Mouse (Mus musculus) hindbrain, embryonic 11.5 days (tissue): Measurements from ENCODE around the gene Zfp950. TPM values are rescaled to one million over a fixed set of nuclear protein-coding genes. Genes with fewer than 3 reads are reported as not detected.

ENCODE experiments used
- ATAC-seq: fragments of 200-750 bp; cut with Nextera tagmentation; 2 replicates; pipeline ENCODE4 v1.8.0; 2017; ENCODE audit warnings: mild to moderate bottlenecking, moderate TSS enrichment, moderate library complexity; ENCODE audit not compliant: low FRiP score
- DNase-seq: peaks from one replicate; pipeline ENCODE4 v3.0.0-alpha.2; 2015; ENCODE audit warnings: low spot score
- H3K27ac ChIP-seq: fragments of 300-500 bp; sonication (generic); 2 replicates; pipeline ENCODE4 v1.5.1; 2014; ENCODE audit warnings: mild to moderate bottlenecking, low read depth, low read length
- H3K27me3 ChIP-seq: fragments of 300-500 bp; sonication (generic); 2 replicates; pipeline ENCODE4 v1.6.1; 2014; ENCODE audit warnings: mild to moderate bottlenecking, low read length, moderate library complexity, mixed read lengths; ENCODE audit not compliant: control insufficient read depth, insufficient read depth
- H3K36me3 ChIP-seq: fragments of 300-500 bp; sonication (generic); 2 replicates; pipeline ENCODE4 v1.6.1; 2014; ENCODE audit warnings: mild to moderate bottlenecking, low read length, moderate library complexity, mixed read lengths; ENCODE audit not compliant: control insufficient read depth, insufficient read depth
- H3K4me1 ChIP-seq: fragments of 300-500 bp; sonication (generic); replicated peaks from 2 replicates; pipeline ENCODE4 v1.6.1; 2014; ENCODE audit warnings: low read length, mixed read lengths; ENCODE audit not compliant: control insufficient read depth, insufficient read depth
- H3K4me2 ChIP-seq: fragments of 300-500 bp; sonication (generic); replicated peaks from 2 replicates; pipeline ENCODE4 v1.6.1; 2014; ENCODE audit warnings: mild to moderate bottlenecking, low read depth, low read length
- H3K4me3 ChIP-seq: fragments of 300-500 bp; sonication (generic); 2 replicates; pipeline ENCODE4 v1.5.1; 2014; ENCODE audit warnings: low read depth, low read length
- H3K9ac ChIP-seq: fragments of 300-500 bp; sonication (generic); 2 replicates; pipeline ENCODE4 v1.6.1; 2014; ENCODE audit warnings: low read depth, low read length
- H3K9me3 ChIP-seq: fragments of 300-500 bp; sonication (generic); 2 replicates; pipeline ENCODE4 v1.6.1; 2016; ENCODE audit warnings: low read length; ENCODE audit not compliant: control insufficient read depth
- WGBS: fragments of 180-500 bp; shearing (Covaris S2); extraction: QIAGEN DNeasy Blood & Tissue Kit; methylation state at CpG from one replicate; pipeline ENCODE4 v1.1.7; 2014; 5-methylcytosine and 5-hydroxymethylcytosine counted together
- polyA plus RNA-seq: library from polyadenylated mRNA; unstranded; fragments of >200 nt; fragmentation: Nextera tagmentation; extraction: Ambion mirVana; gene quantifications from 2 replicates; pipeline ENCODE4 v1.2.1, GENCODE M21; 2014

Zfp950 gene
- polyA plus RNA-seq, 1 experiment from 2014 or later: 31.5 TPM

GRCm38 (mm10) chr19:61080251-61080749 is 60.3 kb downstream of the Zfp950 start:
- H3K36me3 ChIP-seq: no peaks in the 10 kb centered on the region
- no peak overlapping the region for H3K27ac ChIP-seq
- H3K4me3 ChIP-seq: no peak overlapping the region
- H3K4me1 ChIP-seq: no peaks in the 10 kb centered on the region
- WGBS: 92% methylated on average over 5 of the region's 5 CpGs
- H3K27me3 ChIP-seq: no peaks in the 10 kb centered on the region
- H3K4me2 ChIP-seq: no peak overlapping the region
- no peak for DNase-seq
- H3K9ac ChIP-seq: no peak overlapping the region
- no peaks in the 10 kb centered on the region for H3K9me3 ChIP-seq
- no peak for ATAC-seq

- no peak overlapping the region for H3K9ac ChIP-seq
- H3K27me3 ChIP-seq: no peaks in the 10 kb centered on the region
- no peak for DNase-seq
- H3K4me1 ChIP-seq: no peaks in the 10 kb centered on the region
- 91% methylated on average over 3 of the region's 3 CpGs for WGBS
- H3K4me2 ChIP-seq: no peak overlapping the region
- no peak overlapping the region for H3K27ac ChIP-seq
- H3K9me3 ChIP-seq: no peaks in the 10 kb centered on the region
- no peak overlapping the region for H3K4me3 ChIP-seq
- H3K36me3 ChIP-seq: no peaks in the 10 kb centered on the region
- ATAC-seq: no peak
Measured at GRCm38 (mm10) chr19:61078622-61079021, 62.0 kb downstream of the Zfp950 start.

GRCm38 (mm10) chr19:61065011-61065410 is 75.6 kb downstream of the Zfp950 start:
- WGBS: 86% methylated on average over 1 of the region's 1 CpGs
- H3K9ac ChIP-seq: no peak overlapping the region
- H3K4me3 ChIP-seq: no peak overlapping the region
- ATAC-seq (no peak), DNase-seq (no peak)
- no peak overlapping the region for H3K27ac ChIP-seq
- H3K4me1 ChIP-seq: no peaks in the 10 kb centered on the region
- no peaks in the 10 kb centered on the region for H3K9me3 ChIP-seq
- H3K36me3 ChIP-seq: no peaks in the 10 kb centered on the region
- no peak overlapping the region for H3K4me2 ChIP-seq
- no peaks in the 10 kb centered on the region for H3K27me3 ChIP-seq

GRCm38 (mm10) chr19:61064386-61064785 is 76.3 kb downstream of the Zfp950 start:
- Histone ChIP-seq H3K4me3 (no peak overlapping the region), H3K27me3 (no peaks in the 10 kb centered on the region), H3K4me1 (no peaks in the 10 kb centered on the region), H3K4me2 (no peak overlapping the region), H3K27ac (no peak overlapping the region), H3K9ac (no peak overlapping the region), H3K9me3 (no peaks in the 10 kb centered on the region), H3K36me3 (no peaks in the 10 kb centered on the region)
- WGBS: 90% methylated on average over 3 of the region's 3 CpGs
- DNase-seq: no peak
- ATAC-seq: no peak

GRCm38 (mm10) chr19:61057581-61057980 is 83.1 kb downstream of the Zfp950 start:
- no peaks in the 10 kb centered on the region for H3K4me1 ChIP-seq
- WGBS: 17% methylated on average over 3 of the region's 3 CpGs
- no peak overlapping the region for H3K4me3 ChIP-seq
- H3K27ac ChIP-seq: no peak overlapping the region
- H3K4me2 ChIP-seq: no peak overlapping the region
- no peaks in the 10 kb centered on the region for H3K27me3 ChIP-seq
- ATAC-seq (no peak), DNase-seq (peak; percentile 17)
- H3K9ac ChIP-seq: no peak overlapping the region
- no peaks in the 10 kb centered on the region for H3K9me3 ChIP-seq
- no peaks in the 10 kb centered on the region for H3K36me3 ChIP-seq

GRCm38 (mm10) chr19:61056783-61057410 is 83.7 kb downstream of the Zfp950 start:
- ATAC-seq (no peak), DNase-seq (no peak)
- H3K4me3 ChIP-seq: no peak overlapping the region
- H3K4me1 ChIP-seq: no peaks in the 10 kb centered on the region
- H3K36me3 ChIP-seq: no peaks in the 10 kb centered on the region
- H3K27me3 ChIP-seq: no peaks in the 10 kb centered on the region
- no peak overlapping the region for H3K4me2 ChIP-seq
- no peak overlapping the region for H3K9ac ChIP-seq
- 66% methylated on average over 5 of the region's 5 CpGs for WGBS
- H3K27ac ChIP-seq: no peak overlapping the region
- H3K9me3 ChIP-seq: no peaks in the 10 kb centered on the region

- Histone ChIP-seq H3K27ac (no peak overlapping the region), H3K36me3 (no peaks in the 10 kb centered on the region)
Measured at GRCm38 (mm10) chr19:61052786-61053185, 87.9 kb downstream of the Zfp950 start.

GRCm38 (mm10) chr19:61052008-61052407 is 88.6 kb downstream of the Zfp950 start:
- Histone ChIP-seq H3K4me3 (no peak overlapping the region), H3K27ac (no peak overlapping the region), H3K9me3 (no peaks in the 10 kb centered on the region), H3K4me2 (no peak overlapping the region), H3K36me3 (no peaks in the 10 kb centered on the region), H3K4me1 (no peaks in the 10 kb centered on the region), H3K9ac (no peak overlapping the region), H3K27me3 (no peaks in the 10 kb centered on the region)
- DNase-seq (no peak), ATAC-seq (no peak)

More at GRCm38 (mm10) chr19:61052786-61053185, 87.9 kb downstream of the Zfp950 start:
- no peaks in the 10 kb centered on the region for H3K4me1 ChIP-seq
- H3K4me2 ChIP-seq: no peak overlapping the region
- no peaks in the 10 kb centered on the region for H3K9me3 ChIP-seq
- no peaks in the 10 kb centered on the region for H3K27me3 ChIP-seq
- no peak for DNase-seq
- H3K4me3 ChIP-seq: no peak overlapping the region
- ATAC-seq: no peak
- no peak overlapping the region for H3K9ac ChIP-seq

- Histone ChIP-seq H3K4me1 (no peaks in the 10 kb centered on the region), H3K36me3 (no peaks in the 10 kb centered on the region), H3K4me2 (no peak overlapping the region), H3K27me3 (no peaks in the 10 kb centered on the region), H3K9ac (no peak overlapping the region), H3K4me3 (no peak overlapping the region), H3K27ac (no peak overlapping the region), H3K9me3 (no peaks in the 10 kb centered on the region)
- ATAC-seq: no peak
- DNase-seq: no peak
- WGBS: 97% methylated on average over 1 of the region's 1 CpGs
Measured at GRCm38 (mm10) chr19:61051151-61051550, 89.5 kb downstream of the Zfp950 start.
